Mouse (Mus musculus): ENCODE data around the gene Abraxas2. TPM values are rescaled to one million over a fixed set of nuclear protein-coding genes. Genes with fewer than 3 reads are reported as not detected.
A peak's percentile ranks its signal among the peaks of the same experiment; 100 is the strongest.

Abraxas2 gene
- polyA plus RNA-seq, 1 experiment from 2014 or later = 36.9 TPM

DNA sequence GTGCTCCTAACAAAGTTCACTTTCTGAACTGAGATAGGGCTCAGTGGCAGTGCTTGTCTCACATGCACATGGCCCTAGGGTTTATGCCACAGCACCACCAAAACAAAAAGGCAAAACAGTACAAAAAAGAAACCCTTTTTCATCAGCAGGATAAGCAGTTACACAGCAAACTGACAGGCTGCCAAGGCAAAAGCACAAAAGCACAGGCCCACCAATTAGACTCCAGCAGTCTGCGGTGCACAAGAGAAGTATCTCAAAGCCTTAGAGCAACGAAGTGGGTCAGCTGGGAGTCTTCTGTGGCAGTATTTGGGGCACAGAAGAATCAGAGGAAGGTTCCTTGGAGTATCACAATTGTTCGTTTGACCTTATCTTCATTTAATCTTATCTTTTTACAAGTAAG lies 38.3 kb upstream of the Abraxas2 start:
- 0 out of 2 replicates have a peak, but pooled peaks cover 4% of the 10 kb centered on the region for H3K36me3 ChIP-seq
- H3K4me3 ChIP-seq (replicated peaks) = no peak overlapping the region
- no peaks in the 10 kb centered on the region for H3K27me3 ChIP-seq (replicated peaks)
- no peak overlapping the region for H3K27ac ChIP-seq
- H3K4me2 ChIP-seq (replicated peaks) = no peak overlapping the region
- H3K9ac ChIP-seq = no peak overlapping the region
- ATAC-seq = no peak
- 72% methylated on average over 3 of the region's 3 CpGs for WGBS
- H3K9me3 ChIP-seq = no peaks in the 10 kb centered on the region
- no peaks in the 10 kb centered on the region for H3K4me1 ChIP-seq (replicated peaks)

- no peak for ATAC-seq
- Histone ChIP-seq H3K4me1 (replicated peaks) (no peaks in the 10 kb centered on the region), H3K27me3 (replicated peaks) (no peaks in the 10 kb centered on the region), H3K4me3 (replicated peaks) (no peak overlapping the region), H3K36me3 (peaks cover 10% of the 10 kb centered on the region), H3K9ac (no peak overlapping the region), H3K4me2 (replicated peaks) (no peak overlapping the region), H3K9me3 (no peaks in the 10 kb centered on the region), H3K27ac (no peak overlapping the region)
These were observed 35.2 kb upstream of the Abraxas2 start for GRCm38 (mm10) chr7:132823832-132824231.

DNA sequence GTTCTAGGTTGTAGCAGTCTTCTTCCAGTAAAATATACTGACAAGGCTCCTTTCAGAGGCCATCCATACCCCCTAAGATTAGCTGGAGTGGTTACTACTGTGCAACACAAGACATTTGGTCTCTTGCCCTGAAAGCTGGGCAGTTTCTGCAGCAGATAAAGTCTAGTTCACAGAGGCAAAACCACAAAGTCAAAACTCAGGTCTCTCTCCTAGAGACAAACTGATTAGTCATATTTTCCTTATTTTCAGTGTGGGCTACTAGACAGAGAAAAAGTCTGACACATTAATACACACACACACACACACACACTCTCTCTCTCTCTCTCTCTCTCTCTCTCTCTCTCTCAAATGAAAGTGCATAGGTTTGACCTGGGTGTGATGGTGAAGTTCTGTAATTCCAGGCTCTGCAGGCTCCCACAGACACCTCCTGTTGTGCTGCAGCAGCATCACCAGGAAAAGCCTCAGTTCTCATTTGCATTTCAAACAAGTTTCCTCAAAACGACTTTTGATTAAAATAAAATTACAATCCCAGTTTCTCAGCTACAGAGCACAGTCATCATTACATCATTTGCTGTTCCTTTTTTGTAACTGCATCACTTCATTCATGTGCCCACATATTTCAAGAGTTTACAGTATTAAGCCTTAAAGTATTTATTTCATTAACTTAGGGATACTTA lies 34.5 kb upstream of the Abraxas2 start:
- WGBS = 29% methylated on average over 1 of the region's 1 CpGs
- Histone ChIP-seq H3K27ac (no peak overlapping the region), H3K9me3 (no peaks in the 10 kb centered on the region), H3K27me3 (replicated peaks) (no peaks in the 10 kb centered on the region), H3K9ac (no peak overlapping the region), H3K36me3 (peaks cover 10% of the 10 kb centered on the region), H3K4me2 (replicated peaks) (no peak overlapping the region), H3K4me3 (replicated peaks) (no peak overlapping the region), H3K4me1 (replicated peaks) (no peaks in the 10 kb centered on the region)
- ATAC-seq = no peak

GRCm38 (mm10) chr7:132830955-132831354 lies 28.1 kb upstream of the Abraxas2 start:
- H3K9me3 ChIP-seq = no peaks in the 10 kb centered on the region
- H3K27me3 ChIP-seq (replicated peaks) = no peaks in the 10 kb centered on the region
- no peak overlapping the region for H3K4me2 ChIP-seq (replicated peaks)
- no peak overlapping the region for H3K9ac ChIP-seq
- peaks cover 10% of the 10 kb centered on the region for H3K36me3 ChIP-seq
- no peak for ATAC-seq
- H3K27ac ChIP-seq = no peak overlapping the region
- no peak overlapping the region for H3K4me3 ChIP-seq (replicated peaks)
- WGBS = 64% methylated on average over 4 of the region's 4 CpGs
- no peaks in the 10 kb centered on the region for H3K4me1 ChIP-seq (replicated peaks)

- Histone ChIP-seq H3K27ac (no peak overlapping the region), H3K4me3 (replicated peaks) (no peak overlapping the region), H3K9ac (no peak overlapping the region), H3K4me2 (replicated peaks) (no peak overlapping the region), H3K27me3 (replicated peaks) (no peaks in the 10 kb centered on the region), H3K9me3 (no peaks in the 10 kb centered on the region), H3K36me3 (no peaks in the 10 kb centered on the region), H3K4me1 (replicated peaks) (no peaks in the 10 kb centered on the region)
- no peak for ATAC-seq
- WGBS = 76% methylated on average over 5 of the region's 5 CpGs
These were observed 17.7 kb upstream of the Abraxas2 start for GRCm38 (mm10) chr7:132841287-132841686.

DNA sequence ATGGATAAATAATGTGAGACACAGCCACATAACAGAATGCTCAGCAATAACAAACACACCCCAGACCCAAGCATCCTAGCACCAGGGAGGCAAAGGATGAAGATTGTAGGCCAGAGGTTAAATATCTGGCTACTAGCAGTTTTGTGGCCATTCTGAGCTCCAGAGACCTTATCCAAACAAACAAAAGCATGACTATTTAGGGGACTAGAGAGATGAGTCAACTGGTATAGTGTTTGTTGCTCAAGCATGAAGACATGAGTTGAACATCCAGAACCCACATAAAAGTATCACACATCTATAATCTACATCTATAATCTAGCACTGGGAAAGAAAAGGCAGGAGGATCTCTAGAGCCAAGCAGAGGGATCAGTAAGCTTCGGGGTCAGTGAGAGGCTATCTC lies 16.6 kb upstream of the Abraxas2 start:
- no peak for ATAC-seq
- no peaks in the 10 kb centered on the region for H3K36me3 ChIP-seq
- H3K27ac ChIP-seq = no peak overlapping the region
- whole genome bisulfite sequencing = 88% methylated on average over 1 of the region's 1 CpGs
- no peaks in the 10 kb centered on the region for H3K27me3 ChIP-seq (replicated peaks)
- H3K9me3 ChIP-seq = no peaks in the 10 kb centered on the region
- no peak overlapping the region for H3K9ac ChIP-seq
- no peak overlapping the region for H3K4me3 ChIP-seq (replicated peaks)
- H3K4me2 ChIP-seq (replicated peaks) = no peak overlapping the region
- no peaks in the 10 kb centered on the region for H3K4me1 ChIP-seq (replicated peaks)

GRCm38 (mm10) chr7:132843152-132843551 lies 15.9 kb upstream of the Abraxas2 start:
- Histone ChIP-seq H3K27me3 (replicated peaks) (no peaks in the 10 kb centered on the region), H3K9ac (no peak overlapping the region), H3K4me3 (replicated peaks) (no peak overlapping the region), H3K27ac (no peak overlapping the region), H3K4me1 (replicated peaks) (no peaks in the 10 kb centered on the region), H3K36me3 (no peaks in the 10 kb centered on the region), H3K4me2 (replicated peaks) (no peak overlapping the region), H3K9me3 (no peaks in the 10 kb centered on the region)
- ATAC-seq = no peak
- WGBS = 92% methylated on average over 3 of the region's 3 CpGs

DNA sequence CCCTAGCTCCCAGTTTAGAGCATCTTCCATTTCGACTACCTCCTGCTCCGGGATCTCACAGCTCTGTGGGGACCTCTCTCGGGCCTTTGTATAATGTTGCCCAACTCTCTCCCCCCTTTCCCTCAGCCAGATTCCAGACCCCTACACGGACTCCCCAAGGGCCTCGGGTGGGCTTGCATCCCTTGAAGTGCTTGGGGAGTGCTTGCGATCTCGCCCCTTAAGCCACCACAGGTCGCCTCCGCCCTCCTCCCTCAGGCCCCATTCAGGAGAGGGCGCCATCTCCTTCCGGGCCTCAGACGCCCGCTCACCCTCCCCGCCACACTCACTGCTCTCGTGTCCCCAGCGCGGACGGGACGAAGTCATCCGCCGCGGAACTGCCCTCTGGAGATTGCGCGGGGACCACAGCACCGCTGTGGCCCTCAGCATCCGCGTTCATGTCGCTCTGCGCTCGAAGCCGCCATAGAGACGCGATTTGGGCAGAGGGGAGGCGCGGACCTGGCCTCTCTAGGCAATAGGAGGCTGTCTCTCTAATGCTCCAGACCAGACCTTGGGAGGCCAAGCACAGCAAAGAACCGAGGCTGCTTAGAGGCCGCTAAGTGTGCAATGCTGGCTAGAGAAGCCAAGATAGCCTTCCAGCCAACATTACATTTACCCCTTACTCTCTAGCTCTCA lies 6.7 kb upstream of the Abraxas2 start, which contains the start of gene Eef1akmt2:
Gene Eef1akmt2 (minus strand): TSS at position 501 of the 672 bp plus-strand sequence.
- peak; percentile 98 for ATAC-seq
- peak within 1 kb of the TSS; percentile 98 for H3K27ac ChIP-seq
- H3K36me3 ChIP-seq = 0 out of 2 replicates have a peak, but pooled peaks cover 4% of the 10 kb centered on the region
- H3K4me3 ChIP-seq (replicated peaks) = peak within 1 kb of the TSS; percentile 94
- H3K27me3 ChIP-seq (replicated peaks) = no peaks in the 10 kb centered on the region
- peak within 1 kb of the TSS; percentile 99 for H3K9ac ChIP-seq
- no peaks in the 10 kb centered on the region for H3K9me3 ChIP-seq
- WGBS = under 1% methylated on average over 37 of the region's 37 CpGs
- peak within 1 kb of the TSS; percentile 61 for H3K4me2 ChIP-seq (replicated peaks)
- H3K4me1 ChIP-seq (replicated peaks) = no peaks in the 10 kb centered on the region; the same call in none of the 2 replicates

GRCm38 (mm10) chr7:132853361-132853760 lies 5.7 kb upstream of the Abraxas2 start:
- Histone ChIP-seq H3K27ac (no peak overlapping the region), H3K4me2 (replicated peaks) (no peak overlapping the region), H3K27me3 (replicated peaks) (no peaks in the 10 kb centered on the region), H3K4me3 (replicated peaks) (no peak overlapping the region), H3K4me1 (replicated peaks) (no peaks in the 10 kb centered on the region; the same call in none of the 2 replicates), H3K36me3 (0 out of 2 replicates have a peak, but pooled peaks cover 4% of the 10 kb centered on the region), H3K9me3 (no peaks in the 10 kb centered on the region), H3K9ac (no peak overlapping the region)
- 88% methylated on average over 6 of the region's 6 CpGs for WGBS
- no peak for ATAC-seq

DNA sequence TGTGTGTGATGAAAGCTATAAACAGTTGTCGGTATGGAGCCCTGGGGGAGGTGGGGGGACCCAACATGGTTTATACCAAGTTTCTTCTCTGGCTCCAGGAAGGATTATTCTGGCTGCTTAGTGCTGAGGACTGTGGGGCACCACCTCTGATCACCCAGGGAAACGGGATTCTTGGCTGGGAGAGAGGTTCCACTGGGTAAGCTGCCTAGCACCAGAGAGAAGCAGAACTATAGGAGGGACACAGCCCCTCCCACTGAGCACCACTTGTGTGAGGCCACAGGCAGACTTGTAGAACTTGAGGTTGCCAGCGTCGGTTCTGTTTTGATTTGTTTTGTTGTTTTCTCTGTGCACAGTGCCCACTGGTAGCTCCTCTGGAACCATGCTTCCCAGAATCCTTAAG lies 5.1 kb upstream of the Abraxas2 start:
- H3K27me3 ChIP-seq (replicated peaks) = no peaks in the 10 kb centered on the region
- no peaks in the 10 kb centered on the region for H3K9me3 ChIP-seq
- no peaks in the 10 kb centered on the region; the same call in none of the 2 replicates for H3K4me1 ChIP-seq (replicated peaks)
- H3K9ac ChIP-seq = no peak overlapping the region
- H3K4me2 ChIP-seq (replicated peaks) = no peak overlapping the region
- no peak overlapping the region for H3K4me3 ChIP-seq (replicated peaks)
- no peak overlapping the region for H3K27ac ChIP-seq
- 64% methylated on average over 4 of the region's 4 CpGs for WGBS
- H3K36me3 ChIP-seq = 0 out of 2 replicates have a peak, but pooled peaks cover 4% of the 10 kb centered on the region
- no peak for ATAC-seq

DNA sequence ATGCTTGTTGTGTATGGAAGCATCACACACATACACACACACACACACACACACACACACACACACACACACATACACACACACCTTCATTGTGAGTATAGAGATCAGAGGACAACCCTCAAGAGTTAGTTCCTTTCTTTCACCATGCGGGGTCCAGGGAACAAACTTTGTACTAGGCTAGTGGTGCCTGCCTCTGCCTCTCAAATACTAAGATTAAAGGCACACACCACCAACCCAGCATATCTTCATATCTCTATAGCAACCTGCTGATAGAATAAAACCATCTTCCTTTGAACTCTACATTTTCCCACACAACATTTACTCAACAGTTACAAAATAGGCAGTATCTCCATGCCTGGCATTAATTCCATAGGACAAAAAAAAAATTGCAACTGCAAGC lies 2.9 kb upstream of the Abraxas2 start:
- Histone ChIP-seq H3K27ac (no peak overlapping the region), H3K4me1 (replicated peaks) (peaks cover 6% of the 10 kb centered on the region), H3K36me3 (no peaks in the 10 kb centered on the region), H3K4me2 (replicated peaks) (no peak overlapping the region), H3K9ac (no peak overlapping the region), H3K9me3 (no peaks in the 10 kb centered on the region), H3K4me3 (replicated peaks) (no peak overlapping the region), H3K27me3 (replicated peaks) (no peaks in the 10 kb centered on the region)
- WGBS = 95% methylated on average over 1 of the region's 1 CpGs
- ATAC-seq = no peak

DNA sequence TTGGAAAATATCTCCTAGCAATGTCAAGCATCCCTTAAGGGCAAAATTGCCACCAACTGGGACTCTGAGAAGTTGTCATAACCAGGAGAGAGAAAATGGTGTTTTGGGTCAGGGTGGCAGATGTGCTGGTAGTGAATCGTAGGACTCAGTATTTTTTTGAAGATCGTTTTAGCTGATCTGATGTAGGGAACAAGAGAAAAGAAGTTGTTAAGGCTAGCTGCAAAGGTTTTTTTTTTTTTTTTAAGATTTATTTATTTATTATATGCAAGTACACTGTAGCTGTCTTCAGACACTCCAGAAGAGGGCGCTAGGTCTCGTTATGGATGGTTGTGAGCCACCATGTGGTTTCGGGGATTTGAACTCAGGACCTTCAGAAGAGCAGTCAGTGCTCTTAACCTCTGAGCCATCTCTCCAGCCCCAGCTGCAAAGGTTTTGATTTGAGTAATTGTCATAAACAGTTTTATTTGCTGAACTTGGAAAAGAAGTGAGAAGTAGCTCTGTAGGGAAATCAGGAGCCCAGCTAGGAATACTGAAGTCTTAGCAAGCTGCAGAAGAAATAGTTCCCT lies 899 bp upstream of the Abraxas2 start:
- 69% methylated on average over 5 of the region's 5 CpGs for WGBS

More for the DNA sequence above, 899 bp upstream of the Abraxas2 start:
- no peak overlapping the region for H3K4me3 ChIP-seq (replicated peaks)
- no peaks in the 10 kb centered on the region for H3K9me3 ChIP-seq
- H3K4me2 ChIP-seq (replicated peaks) = no peak overlapping the region
- ATAC-seq = no peak
- 0 out of 2 replicates have a peak, but pooled peaks cover 6% of the 10 kb centered on the region for H3K4me1 ChIP-seq (replicated peaks)
- H3K27me3 ChIP-seq (replicated peaks) = no peaks in the 10 kb centered on the region
- H3K9ac ChIP-seq = no peak overlapping the region
- H3K27ac ChIP-seq = no peak overlapping the region
- H3K36me3 ChIP-seq = no peaks in the 10 kb centered on the region

All from intestine, embryonic 15.5 days (tissue).